Mouse (Mus musculus) kidney, adult 2 months (tissue): ENCODE measurements at regions not wholly inside any gene's neighbourhood (a gene's known extent, or its start where the extent isn't known, plus 50 kb on each side); places are given as distances from the start of the nearest gene placed in this dataset.

Source experiments
- CTCF ChIP-seq: fragments of 200-500 bp; conservative IDR thresholded peaks from 2 replicates; pipeline ENCODE4 v1.5.1; 2011; ENCODE audit warnings: low read depth, mild to moderate bottlenecking, control low read depth, low read length, moderate library complexity, mixed read lengths; ENCODE audit not compliant: insufficient read depth, insufficient read length
- POLR2A ChIP-seq: fragments of 200-500 bp; IDR thresholded peaks from one replicate; pipeline ENCODE4 v1.6.1; 2011; ENCODE audit warnings: low read depth, low read length, control low read depth

- TF ChIP-seq POLR2A (no peak), CTCF (no peak)
Observed at GRCm38 (mm10) chr3:35361086-35361485, 392.8 kb upstream of the Atp11b start.
